Mouse (Mus musculus) ES-E14 (cell line): ENCODE results near the gene Atp1a4.

Experiments used
- CHD2 ChIP-seq: IDR thresholded peaks from 2 replicates; pipeline ENCODE4 v1.6.1; 2014; ENCODE audit warnings: mild to moderate bottlenecking, low read depth, low read length, inconsistent platforms
- HCFC1 ChIP-seq: IDR thresholded peaks from 2 replicates; pipeline ENCODE4 v1.6.1; 2012; ENCODE audit warnings: low read length, inconsistent platforms, borderline replicate concordance; ENCODE audit not compliant: insufficient read depth
- MAFK ChIP-seq: IDR thresholded peaks from 2 replicates; pipeline ENCODE4 v1.6.1; 2014; ENCODE audit warnings: mild to moderate bottlenecking, low read depth, low read length, inconsistent platforms; ENCODE audit not compliant: insufficient read depth
- ZNF384 ChIP-seq: IDR thresholded peaks from 2 replicates; pipeline ENCODE4 v1.6.1; 2012; ENCODE audit warnings: low read depth, low read length, inconsistent platforms

- TF ChIP-seq ZNF384 (no peak), CHD2 (no peak), MAFK (no peak), HCFC1 (no peak)
These were observed 66.0 kb downstream of the Atp1a4 start for GRCm38 (mm10) chr1:172192217-172192616.
